Mouse (Mus musculus) liver, embryonic 11.5 days (tissue): ENCODE data around the gene Pigk. TPM values are rescaled to one million over a fixed set of nuclear protein-coding genes. Genes with fewer than 3 reads are reported as not detected.
A peak's percentile ranks its signal among the peaks of the same experiment; 100 is the strongest.

ENCODE experiments used
- ATAC-seq: fragments of 200-750 bp; cut with Nextera tagmentation; replicated peaks from 2 replicates; pipeline ENCODE4 v1.8.0; 2017; ENCODE audit warnings: moderate number of reproducible peaks, mild to moderate bottlenecking, moderate TSS enrichment, moderate library complexity; ENCODE audit not compliant: low FRiP score
- DNase-seq: peaks from one replicate; pipeline ENCODE4 v3.0.0-alpha.2; 2017; ENCODE audit warnings: low spot score
- H3K27ac ChIP-seq: fragments of 300-500 bp; sonication (generic); 2 replicates; pipeline ENCODE4 v1.5.1; 2014; ENCODE audit warnings: mild to moderate bottlenecking, low read depth, low read length, control low read depth
- H3K27me3 ChIP-seq: fragments of 300-500 bp; sonication (generic); replicated peaks from 2 replicates; pipeline ENCODE4 v1.6.1; 2014; ENCODE audit warnings: low read length, mixed read lengths; ENCODE audit not compliant: control insufficient read depth, insufficient read depth
- H3K36me3 ChIP-seq: fragments of 300-500 bp; sonication (generic); 2 replicates; pipeline ENCODE4 v1.6.1; 2014; ENCODE audit warnings: mild to moderate bottlenecking, low read length, moderate library complexity, mixed read lengths; ENCODE audit not compliant: control insufficient read depth, insufficient read depth
- H3K4me1 ChIP-seq: fragments of 300-500 bp; sonication (generic); replicated peaks from 2 replicates; pipeline ENCODE4 v1.6.1; 2014; ENCODE audit warnings: low read length, mixed read lengths; ENCODE audit not compliant: control insufficient read depth, insufficient read depth
- H3K4me2 ChIP-seq: fragments of 300-500 bp; sonication (generic); 2 replicates; pipeline ENCODE4 v1.6.1; 2014; ENCODE audit warnings: mild to moderate bottlenecking, control low read depth, moderate library complexity
- H3K4me3 ChIP-seq: fragments of 300-500 bp; sonication (generic); 2 replicates; pipeline ENCODE4 v1.5.1; 2014; ENCODE audit warnings: low read depth, low read length, control low read depth
- H3K9ac ChIP-seq: fragments of 300-500 bp; sonication (generic); 2 replicates; pipeline ENCODE4 v1.6.1; 2014; ENCODE audit warnings: low read depth, low read length, control low read depth
- H3K9me3 ChIP-seq: fragments of 300-500 bp; sonication (generic); 2 replicates; pipeline ENCODE4 v1.6.1; 2016; ENCODE audit warnings: low read length, inconsistent platforms, mixed read lengths; ENCODE audit not compliant: control insufficient read depth
- WGBS: fragments of 180-500 bp; shearing (Covaris S2); extraction: QIAGEN DNeasy Blood & Tissue Kit; methylation state at CpG from one replicate; pipeline ENCODE4 v1.1.7; 2014; 5-methylcytosine and 5-hydroxymethylcytosine counted together
- polyA plus RNA-seq: library from polyadenylated mRNA; unstranded; fragments of >200 nt; fragmentation: Nextera tagmentation; extraction: Ambion mirVana; gene quantifications from 2 replicates; pipeline ENCODE4 v1.2.1, GENCODE M21; 2014

Gene Pigk
- polyA plus RNA-seq, 1 experiment from 2014 or later = 44.2 TPM

- no peak overlapping the region for H3K4me3 ChIP-seq
- DNase-seq = no peak
- H3K36me3 ChIP-seq = no peaks in the 10 kb centered on the region
- no peaks in the 10 kb centered on the region for H3K9me3 ChIP-seq
- H3K4me2 ChIP-seq = no peak overlapping the region
- peak; percentile 75 for ATAC-seq
- 61% methylated on average over 11 of the region's 11 CpGs for WGBS
- no peaks in the 10 kb centered on the region for H3K27me3 ChIP-seq
- peaks cover 6% of the 10 kb centered on the region for H3K4me1 ChIP-seq
- no peak overlapping the region for H3K27ac ChIP-seq
- H3K9ac ChIP-seq = no peak overlapping the region
These were observed 229.1 kb downstream of the Pigk start for GRCm38 (mm10) chr3:152942985-152943384.

- Histone ChIP-seq H3K9ac (no peak overlapping the region), H3K27me3 (no peaks in the 10 kb centered on the region), H3K4me3 (no peak overlapping the region), H3K9me3 (no peaks in the 10 kb centered on the region), H3K36me3 (no peaks in the 10 kb centered on the region), H3K4me2 (no peak overlapping the region), H3K27ac (no peak overlapping the region), H3K4me1 (peaks cover 18% of the 10 kb centered on the region)
- ATAC-seq (no peak), DNase-seq (no peak)
- WGBS = 89% methylated on average over 3 of the region's 3 CpGs
These were observed 230.9 kb downstream of the Pigk start for GRCm38 (mm10) chr3:152944766-152945165.

- DNase-seq (no peak), ATAC-seq (no peak)
These were observed 233.2 kb downstream of the Pigk start for GRCm38 (mm10) chr3:152947031-152947640.

GRCm38 (mm10) chr3:152948556-152948955 is 234.7 kb downstream of the Pigk start:
- no peak overlapping the region for H3K9ac ChIP-seq
- H3K4me2 ChIP-seq = no peak overlapping the region
- DNase-seq (no peak), ATAC-seq (no peak; the same call in 1 of the 2 replicates)
- H3K4me1 ChIP-seq = peaks cover 19% of the 10 kb centered on the region
- H3K4me3 ChIP-seq = no peak overlapping the region
- H3K27me3 ChIP-seq = no peaks in the 10 kb centered on the region
- 61% methylated on average over 7 of the region's 7 CpGs for WGBS
- no peaks in the 10 kb centered on the region for H3K36me3 ChIP-seq
- no peaks in the 10 kb centered on the region for H3K9me3 ChIP-seq
- H3K27ac ChIP-seq = no peak overlapping the region

More at GRCm38 (mm10) chr3:152947031-152947640, 233.2 kb downstream of the Pigk start:
- Histone ChIP-seq H3K27ac (no peak overlapping the region), H3K9ac (no peak overlapping the region), H3K9me3 (no peaks in the 10 kb centered on the region), H3K4me3 (no peak overlapping the region), H3K4me2 (no peak overlapping the region), H3K36me3 (no peaks in the 10 kb centered on the region), H3K27me3 (no peaks in the 10 kb centered on the region), H3K4me1 (peaks cover 25% of the 10 kb centered on the region)
- 88% methylated on average over 11 of the region's 11 CpGs for WGBS

GRCm38 (mm10) chr3:152949233-152949777 is 235.4 kb downstream of the Pigk start:
- no peaks in the 10 kb centered on the region for H3K9me3 ChIP-seq
- H3K4me2 ChIP-seq = no peak overlapping the region
- WGBS = 83% methylated on average over 15 of the region's 15 CpGs

GRCm38 (mm10) chr3:152950299-152950698 is 236.4 kb downstream of the Pigk start:
- no peak overlapping the region for H3K9ac ChIP-seq
- H3K4me1 ChIP-seq = peaks cover 19% of the 10 kb centered on the region
- H3K27ac ChIP-seq = no peak overlapping the region
- 49% methylated on average over 5 of the region's 5 CpGs for WGBS
- ATAC-seq (peak; percentile 64; the same call in 1 of the 2 replicates), DNase-seq (no peak)
- no peak overlapping the region for H3K4me3 ChIP-seq
- no peaks in the 10 kb centered on the region for H3K27me3 ChIP-seq
- no peaks in the 10 kb centered on the region for H3K36me3 ChIP-seq
- no peaks in the 10 kb centered on the region for H3K9me3 ChIP-seq
- H3K4me2 ChIP-seq = no peak overlapping the region

More at GRCm38 (mm10) chr3:152949233-152949777, 235.4 kb downstream of the Pigk start:
- Histone ChIP-seq H3K27ac (no peak overlapping the region), H3K36me3 (no peaks in the 10 kb centered on the region), H3K4me3 (no peak overlapping the region), H3K4me1 (peaks cover 19% of the 10 kb centered on the region), H3K27me3 (no peaks in the 10 kb centered on the region), H3K9ac (no peak overlapping the region)
- DNase-seq (no peak), ATAC-seq (0 out of 2 replicates have a peak, but pooled peaks have one; percentile 25)

GRCm38 (mm10) chr3:152950914-152951313 is 237.0 kb downstream of the Pigk start:
- 90% methylated on average over 9 of the region's 9 CpGs for WGBS
- DNase-seq = no peak
- ATAC-seq = no peak

GRCm38 (mm10) chr3:152951634-152952545 is 238.0 kb downstream of the Pigk start:
- no peak for DNase-seq
- H3K4me3 ChIP-seq = no peak overlapping the region
- no peaks in the 10 kb centered on the region for H3K27me3 ChIP-seq
- WGBS = 48% methylated on average over 11 of the region's 11 CpGs
- no peak overlapping the region for H3K4me2 ChIP-seq
- no peaks in the 10 kb centered on the region for H3K9me3 ChIP-seq
- no peak overlapping the region for H3K27ac ChIP-seq
- H3K4me1 ChIP-seq = peaks cover 19% of the 10 kb centered on the region
- no peak for ATAC-seq
- no peaks in the 10 kb centered on the region for H3K36me3 ChIP-seq
- H3K9ac ChIP-seq = no peak overlapping the region

More at GRCm38 (mm10) chr3:152950914-152951313, 237.0 kb downstream of the Pigk start:
- Histone ChIP-seq H3K4me3 (no peak overlapping the region), H3K9me3 (no peaks in the 10 kb centered on the region), H3K4me1 (peaks cover 19% of the 10 kb centered on the region), H3K9ac (no peak overlapping the region), H3K36me3 (no peaks in the 10 kb centered on the region), H3K27me3 (no peaks in the 10 kb centered on the region), H3K4me2 (no peak overlapping the region), H3K27ac (no peak overlapping the region)
